Mouse (Mus musculus): ENCODE measurements at regions not wholly inside any gene's neighbourhood (a gene's known extent, or its start where the extent isn't known, plus 50 kb on each side); places are given as distances from the start of the nearest gene placed in this dataset.

- no peak for TF ChIP-seq CTCF (IDR thresholded peaks at IDR 0.05; ENCODE audit: control insufficient read depth, insufficient read depth, insufficient read length)
- TF ChIP-seq MAX (IDR thresholded peaks at IDR 0.05), result no peak
- TF ChIP-seq MYOD1 (IDR thresholded peaks at IDR 0.05; ENCODE audit: control insufficient read depth, insufficient read length, low read depth), result no peak
- TF ChIP-seq USF1 (IDR thresholded peaks at IDR 0.05; ENCODE audit: low read depth), result no peak
- TF ChIP-seq CEBPB (IDR thresholded peaks at IDR 0.05; ENCODE audit: low read depth), result no peak
- TF ChIP-seq MYOG (IDR thresholded peaks at IDR 0.05; ENCODE audit: control insufficient read depth, extremely low read depth, insufficient read length), result no peak
These were observed 106.6 kb downstream of the Actbl2 start for GRCm38 (mm10) chr13:111361456-111361855.
